Mouse (Mus musculus) layer of hippocampus, postnatal 14 days (tissue): ENCODE results near the gene Rtp4. TPM values are rescaled to one million over a fixed set of nuclear protein-coding genes. Genes with fewer than 3 reads are reported as not detected.

Experiments used
- DNase-seq, 2 experiments: peaks; one replicate each; pipeline ENCODE4 v3.0.0; 2021 to 2022; ENCODE audit warnings: low spot score in 2 of 2, mixed read lengths in 1 of 2
- total RNA-seq, 2 experiments: library from RNA; stranded (reverse); gene quantifications; 2 replicates each; pipeline ENCODE4 v1.2.3; 2021

The Rtp4 gene
- total RNA-seq, 2 experiments from 2014 or later: 0.69 to 1.4 TPM

- no peak for DNase-seq
Observed at GRCm38 (mm10) chr16:23513401-23513800, 6.7 kb upstream of the Rtp4 start.

DNA sequence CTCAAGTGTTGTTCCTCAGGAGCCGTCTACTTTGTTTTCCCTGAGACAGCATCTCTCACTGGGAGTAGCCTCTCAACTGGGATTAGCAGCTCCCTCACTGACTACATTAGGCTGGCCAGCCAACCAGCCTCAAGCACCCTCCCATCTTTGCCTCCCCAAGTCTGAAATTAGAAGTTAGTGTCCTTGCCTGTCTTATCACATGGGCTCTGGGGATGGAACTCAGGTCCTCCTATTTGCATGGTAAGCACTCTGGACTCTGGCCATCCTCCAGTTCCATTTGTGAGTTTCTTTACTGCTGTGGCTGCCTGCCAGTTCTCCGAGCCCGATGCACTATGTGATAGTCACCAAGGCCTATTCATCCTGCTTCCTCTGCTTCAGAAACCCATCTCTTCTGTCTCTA lies 4.3 kb upstream of the Rtp4 start:
- DNase-seq: peak in 1 of 2 experiments; percentile 41

DNA sequence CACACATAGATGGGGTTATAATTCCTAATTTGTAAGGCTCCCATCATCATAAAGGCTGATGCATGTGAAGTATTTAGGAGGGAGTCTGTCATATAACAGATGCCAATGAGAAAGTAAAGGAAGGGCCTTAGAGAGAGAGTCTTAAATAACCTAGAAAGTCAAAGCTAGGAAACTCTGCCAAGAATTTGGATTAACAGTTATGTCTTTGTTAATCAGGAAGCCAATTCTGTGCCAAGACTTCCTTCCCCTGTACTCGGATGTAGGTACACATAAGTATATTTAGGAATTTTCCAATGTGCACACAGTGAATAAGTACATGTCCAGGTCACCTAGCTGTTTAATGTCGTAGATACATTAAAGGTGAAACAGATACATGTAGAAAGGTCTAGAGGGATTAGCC lies 3.5 kb upstream of the Rtp4 start:
- DNase-seq: no peak

GRCm38 (mm10) chr16:23517230-23517629 lies 2.9 kb upstream of the Rtp4 start:
- DNase-seq: no peak

GRCm38 (mm10) chr16:23517754-23518566 lies 2.1 kb upstream of the Rtp4 start:
- DNase-seq: peak in 1 of 2 experiments; percentile 52

GRCm38 (mm10) chr16:23518567-23519369 lies 1.3 kb upstream of the Rtp4 start:
- peak in 1 of 2 experiments; percentile 52 for DNase-seq

DNA sequence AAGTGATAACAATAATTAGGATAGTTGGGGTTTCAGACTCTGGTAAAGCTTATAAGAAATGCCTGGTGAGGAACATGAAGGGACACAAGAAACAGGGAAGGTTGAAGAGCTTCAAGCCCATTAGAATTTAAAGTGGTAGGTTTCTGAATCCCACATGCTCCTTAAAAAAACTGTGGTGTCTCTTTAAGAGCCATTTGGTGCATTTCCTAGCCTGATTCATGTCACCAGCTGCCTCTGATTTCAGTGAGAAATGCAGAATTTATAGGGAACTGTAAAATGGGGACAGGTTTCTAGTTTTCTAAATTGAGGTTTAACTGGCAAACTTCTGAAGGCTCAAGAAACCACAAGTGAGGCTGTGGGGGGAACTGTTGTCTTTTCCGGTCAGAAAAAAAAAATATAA lies 320 bp upstream of the Rtp4 start:
- peak in 1 of 2 experiments; percentile 42 for DNase-seq

DNA sequence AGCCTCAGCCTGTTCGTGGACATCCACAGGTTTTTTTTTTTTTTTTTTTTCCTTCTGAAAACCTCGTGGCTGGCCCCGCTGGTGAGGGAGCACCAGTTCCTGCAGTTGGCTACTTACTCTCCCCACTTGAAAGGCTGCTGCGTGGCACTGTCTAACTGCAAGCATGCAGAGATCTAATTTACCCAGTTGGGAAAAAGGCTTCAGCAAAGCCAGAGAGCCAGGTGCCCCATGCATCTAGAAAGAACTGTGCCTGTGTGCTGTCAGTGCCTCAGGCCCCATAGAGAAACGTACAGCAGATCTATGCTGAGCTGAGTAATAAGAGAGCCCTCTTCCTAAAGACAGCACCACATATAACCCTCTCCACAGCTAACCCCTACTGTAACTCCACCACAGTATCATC lies 1.0 kb downstream of the Rtp4 start:
- no peak for DNase-seq

DNA sequence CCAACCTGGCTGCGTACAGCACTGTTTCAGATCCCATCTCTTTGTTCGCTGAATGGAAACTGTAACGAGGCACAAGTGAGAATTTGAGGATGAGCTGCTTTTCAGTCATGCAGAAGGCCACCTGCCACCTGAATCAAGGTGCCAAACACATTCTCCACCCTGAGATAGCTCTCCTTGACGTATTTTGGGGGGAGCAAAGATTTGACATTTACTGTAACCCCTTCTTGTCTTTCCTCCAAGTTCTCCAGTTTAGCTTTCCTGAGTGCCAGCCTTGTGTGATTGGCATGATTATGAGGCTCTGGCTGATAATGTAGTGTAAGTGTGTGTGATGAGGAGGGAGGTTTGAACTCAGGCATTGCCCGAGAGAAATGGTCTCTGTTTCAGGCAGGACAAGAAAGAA lies 2.0 kb downstream of the Rtp4 start:
- no peak for DNase-seq

DNA sequence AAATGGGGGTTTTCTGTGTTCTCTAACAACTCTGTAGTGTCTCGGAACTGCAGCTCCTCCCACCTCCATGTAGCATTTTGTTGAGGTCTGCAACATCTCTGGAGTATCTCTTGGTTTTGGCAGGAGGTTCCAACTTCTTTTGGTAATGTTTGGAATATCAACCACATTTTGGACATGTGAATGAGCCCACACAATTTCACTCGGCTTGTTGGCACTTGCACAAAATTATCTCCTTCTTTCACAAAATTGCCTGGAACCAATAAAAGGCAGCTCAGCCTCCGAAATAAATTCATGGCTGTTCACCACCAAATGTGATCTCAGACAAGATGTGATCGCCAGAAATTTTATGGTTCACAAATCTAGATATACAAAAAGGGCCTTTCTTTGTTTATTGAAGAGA lies 9.1 kb downstream of the Rtp4 start:
- no peak for DNase-seq

GRCm38 (mm10) chr16:23533707-23534106 lies 13.6 kb downstream of the Rtp4 start:
- DNase-seq: no peak

GRCm38 (mm10) chr16:23541046-23541445 lies 21.0 kb downstream of the Rtp4 start:
- no peak for DNase-seq

DNA sequence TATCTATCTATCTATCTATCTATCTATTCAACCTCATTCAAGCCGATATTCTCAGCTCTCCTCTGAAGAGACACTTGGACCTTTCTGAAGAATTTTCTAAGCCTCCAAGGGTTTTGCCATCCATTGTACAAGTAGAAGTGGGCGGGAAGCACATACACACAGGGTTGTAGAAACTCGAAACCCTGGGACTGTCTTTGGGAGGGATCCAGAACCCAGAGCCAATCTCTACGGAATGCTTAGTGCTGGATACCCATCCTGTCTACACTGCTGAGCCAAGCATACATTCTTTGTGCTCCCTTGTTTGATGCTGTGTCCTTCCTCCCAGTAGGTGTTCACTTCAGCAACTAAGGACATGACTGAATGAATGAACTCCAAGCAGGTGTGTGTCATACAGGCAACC lies 22.8 kb downstream of the Rtp4 start:
- DNase-seq: no peak

DNA sequence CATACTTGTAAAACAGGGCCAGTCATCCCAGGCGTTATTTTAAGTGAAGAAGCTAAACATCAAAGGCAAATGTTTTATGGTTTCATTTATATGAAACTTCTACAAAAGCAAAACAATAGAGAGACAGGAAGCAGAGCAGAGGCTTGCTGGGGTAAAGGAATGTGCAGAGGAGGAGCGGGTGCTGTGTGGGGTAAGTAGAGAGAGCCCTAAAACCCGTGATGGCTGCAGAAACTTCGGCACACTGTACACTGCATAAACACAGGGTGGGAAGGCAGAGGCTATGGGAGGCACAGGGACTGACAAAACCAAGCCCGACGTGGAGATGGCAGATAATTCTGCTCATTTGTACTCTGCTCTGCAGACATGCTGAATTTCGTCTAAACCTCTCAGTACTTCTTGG lies 24.3 kb downstream of the Rtp4 start:
- no peak for DNase-seq

- DNase-seq: no peak
Observed at GRCm38 (mm10) chr16:23547783-23548182, 27.7 kb downstream of the Rtp4 start.

- DNase-seq: peak; percentile 42 to 77
Observed at GRCm38 (mm10) chr16:23550346-23550980, 30.4 kb downstream of the Rtp4 start.

DNA sequence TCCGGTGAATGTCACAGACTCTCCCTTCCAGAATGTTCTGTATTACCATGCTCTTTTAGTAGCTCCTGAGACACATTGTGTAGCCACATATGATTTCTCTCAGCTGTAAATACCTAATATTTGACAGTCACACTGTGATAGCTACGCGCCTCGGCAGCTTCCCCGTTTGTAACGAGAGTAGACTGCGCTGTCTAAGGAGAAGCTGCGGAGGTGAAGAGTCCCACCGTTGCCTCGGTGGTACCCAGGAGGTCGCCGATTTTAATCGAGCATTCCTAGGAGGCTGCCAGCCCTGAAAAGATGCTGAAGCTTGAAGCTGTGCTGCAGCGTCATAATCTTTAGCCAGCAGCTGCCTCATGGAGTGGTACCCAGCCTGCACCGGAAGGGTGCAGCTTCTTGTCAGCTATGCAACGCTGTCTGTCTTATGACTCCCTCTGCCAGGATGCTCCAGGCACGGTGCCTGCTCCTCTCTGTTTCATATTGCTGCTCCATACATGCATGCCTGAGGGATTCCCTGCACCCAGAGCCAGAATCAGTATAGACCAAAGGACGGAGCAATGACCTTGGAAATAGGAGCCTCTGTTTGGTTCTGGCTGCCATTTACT lies 31.0 kb downstream of the Rtp4 start:
- peak in 1 of 2 experiments; percentile 5 for DNase-seq

DNA sequence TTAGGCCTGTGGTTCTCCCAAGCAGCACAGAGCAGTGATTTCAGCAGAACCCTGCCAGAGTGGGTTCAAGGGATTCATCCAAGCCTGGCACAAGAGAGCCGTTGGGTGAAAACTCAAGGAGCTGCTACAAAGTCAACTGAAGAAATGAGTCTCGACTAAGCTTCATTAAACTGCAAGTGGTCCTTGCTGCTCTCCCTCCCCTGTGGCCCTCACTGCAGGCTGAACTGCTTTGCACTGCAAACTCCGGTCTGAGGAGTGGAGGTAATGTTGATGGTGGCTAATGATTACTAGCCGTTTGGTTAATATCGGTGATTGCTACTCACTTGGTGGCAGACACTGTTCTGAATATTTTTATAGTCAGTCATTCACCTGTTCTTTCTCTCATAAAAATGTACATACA lies 34.6 kb downstream of the Rtp4 start:
- DNase-seq: no peak

- no peak for DNase-seq
Observed at GRCm38 (mm10) chr16:23557195-23557594, 37.1 kb downstream of the Rtp4 start.

- no peak for DNase-seq
Observed at GRCm38 (mm10) chr16:23557669-23558068, 37.6 kb downstream of the Rtp4 start.

DNA sequence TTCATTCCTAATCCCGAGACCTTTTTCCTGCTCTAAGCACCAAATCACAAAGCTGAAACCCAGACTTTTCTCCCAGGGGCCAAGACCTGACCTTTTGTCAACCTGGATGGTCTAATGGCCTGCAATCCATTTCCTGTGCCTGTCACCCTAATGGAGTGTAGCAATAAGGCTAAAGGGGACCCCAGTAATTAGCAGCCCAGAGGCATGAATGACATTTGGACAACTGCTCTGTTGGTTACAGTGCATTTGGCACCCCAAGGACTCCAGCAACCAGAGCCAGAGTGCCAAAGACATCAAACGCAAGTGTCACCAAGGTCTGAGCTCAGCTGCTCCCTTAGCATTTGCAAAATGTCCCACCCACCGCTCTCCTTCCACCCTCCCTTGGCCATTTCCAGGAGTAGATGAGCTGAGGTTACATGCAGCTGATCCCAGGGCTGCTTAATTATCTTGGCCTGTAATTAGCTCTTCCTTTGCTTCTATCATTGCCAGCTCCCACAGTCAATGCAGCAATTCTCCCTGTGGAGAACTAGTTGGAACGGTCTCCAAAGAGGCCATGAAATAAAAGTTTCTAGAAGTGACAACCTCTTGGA lies 48.4 kb downstream of the Rtp4 start:
- DNase-seq: no peak
